Mouse (Mus musculus) small intestine, adult 2 months (tissue): ENCODE measurements around the gene Smpd4. TPM values are rescaled to one million over a fixed set of nuclear protein-coding genes. Genes with fewer than 3 reads are reported as not detected.

ENCODE experiments used
- H3K27ac ChIP-seq: fragments of 200-500 bp; 2 replicates; pipeline ENCODE4 v1.5.1; 2012; ENCODE audit warnings: low read depth, low read length, control low read depth, inconsistent platforms; ENCODE audit not compliant: insufficient read depth
- H3K27me3 ChIP-seq: fragments of 200-500 bp; 2 replicates; pipeline ENCODE4 v1.6.1; 2012; ENCODE audit warnings: mild to moderate bottlenecking, moderate library complexity, low read length, inconsistent platforms; ENCODE audit not compliant: control insufficient read depth, insufficient read depth
- H3K36me3 ChIP-seq: fragments of 200-500 bp; 2 replicates; pipeline ENCODE4 v1.6.1; 2012; ENCODE audit warnings: mild to moderate bottlenecking, low read length, control low read depth, inconsistent platforms; ENCODE audit not compliant: control insufficient read depth, insufficient read depth
- H3K4me1 ChIP-seq: fragments of 200-500 bp; 2 replicates; pipeline ENCODE4 v1.6.1; 2012; ENCODE audit warnings: low read length, inconsistent platforms, mixed read lengths; ENCODE audit not compliant: control insufficient read depth, insufficient read depth, insufficient read length
- H3K4me3 ChIP-seq: fragments of 200-500 bp; 2 replicates; pipeline ENCODE4 v1.5.1; 2012; ENCODE audit warnings: low read depth, mild to moderate bottlenecking, control low read depth, inconsistent platforms, low read length, moderate library complexity
- CTCF ChIP-seq: fragments of 200-500 bp; IDR thresholded peaks from 2 replicates; pipeline ENCODE4 v1.5.1; 2012; ENCODE audit warnings: low read depth, mild to moderate bottlenecking, control low read depth, inconsistent platforms, low read length, moderate library complexity, mixed read lengths; ENCODE audit not compliant: insufficient replicate concordance, insufficient read length; ENCODE audit errors: extremely low read depth
- POLR2A ChIP-seq: fragments of 200-500 bp; IDR thresholded peaks from 2 replicates; pipeline ENCODE4 v1.6.1; 2012; ENCODE audit warnings: low read depth, mild to moderate bottlenecking, control low read depth, inconsistent platforms, low read length, moderate library complexity
- WGBS: fragments of 180-500 bp; shearing (Covaris S2); methylation state at CpG from one replicate; pipeline ENCODE4 v1.1.7; 2018; 5-methylcytosine and 5-hydroxymethylcytosine counted together
- polyA plus RNA-seq: library from polyadenylated mRNA; depleted of rRNA; stranded (reverse); fragments of >200 nt; gene quantifications from 2 replicates; pipeline ENCODE4 v1.2.3, GENCODE M21; 2012; rRNA removed

The Smpd4 gene
- polyA plus RNA-seq, 1 experiment = 24.3 TPM

- no peak for TF ChIP-seq POLR2A
- TF ChIP-seq CTCF = no peak
- Histone ChIP-seq H3K4me1 (peaks cover 13% of the 10 kb centered on the region; the same call in 1 of the 2 replicates), H3K27me3 (no peaks in the 10 kb centered on the region), H3K36me3 (peaks cover 55% of the 10 kb centered on the region), H3K27ac (peak overlapping the region; percentile 46), H3K4me3 (no peak overlapping the region)
- WGBS = 29% methylated on average over 5 of the region's 5 CpGs
Measured at GRCm38 (mm10) chr16:17656212-17656871, 37.2 kb downstream of the Smpd4 start.

GRCm38 (mm10) chr16:17665568-17665967 is 46.4 kb downstream of the Smpd4 start:
- TF ChIP-seq POLR2A = no peak
- no peak for TF ChIP-seq CTCF
- H3K4me1 ChIP-seq = no peaks in the 10 kb centered on the region
- H3K27ac ChIP-seq = no peak overlapping the region
- no peaks in the 10 kb centered on the region for H3K27me3 ChIP-seq
- H3K36me3 ChIP-seq = peaks cover 63% of the 10 kb centered on the region
- H3K4me3 ChIP-seq = no peak overlapping the region

- H3K27me3 ChIP-seq = no peaks in the 10 kb centered on the region
- peaks cover 67% of the 10 kb centered on the region for H3K36me3 ChIP-seq
- H3K27ac ChIP-seq = no peak overlapping the region
- no peaks in the 10 kb centered on the region for H3K4me1 ChIP-seq
- no peak for TF ChIP-seq CTCF
- TF ChIP-seq POLR2A = no peak
- H3K4me3 ChIP-seq = no peak overlapping the region
Measured at GRCm38 (mm10) chr16:17669886-17670285, 50.7 kb downstream of the Smpd4 start.

Other genes with a start within 250 kb of the Smpd4 start
- 3.8 and 7.5 TPM in 2 replicates for gene Snap29, start 213.4 kb upstream of the Smpd4 start, polyA plus RNA-seq
- gene Pi4ka, start 213.0 kb upstream of the Smpd4 start, polyA plus RNA-seq = 19.2 and 56.9 TPM in 2 replicates
- 33.5 and 47.3 TPM in 2 replicates for gene Crkl, start 167.4 kb upstream of the Smpd4 start, polyA plus RNA-seq
- gene Aifm3, start 129.7 kb upstream of the Smpd4 start, polyA plus RNA-seq = 0.60 and 0.67 TPM in 2 replicates
- 130 and 197 TPM in 2 replicates for gene Lztr1, start 110.7 kb upstream of the Smpd4 start, polyA plus RNA-seq
- 43.1 and 88.8 TPM in 2 replicates for gene Thap7, start 88.2 kb upstream of the Smpd4 start, polyA plus RNA-seq
- 0.23 TPM in 1 of 2 replicates, not detected in the other for gene Lrrc74b, start 58.1 kb upstream of the Smpd4 start, polyA plus RNA-seq
- gene P2rx6, start 57.5 kb upstream of the Smpd4 start, polyA plus RNA-seq = 0.84 and 1.4 TPM in 2 replicates
- 13.5 and 13.7 TPM in 2 replicates for gene Slc7a4, start 36.1 kb upstream of the Smpd4 start, polyA plus RNA-seq
- gene Ccdc74a, start 27.1 kb downstream of the Smpd4 start, polyA plus RNA-seq = 0.39 and 0.76 TPM in 2 replicates
- 101 and 194 TPM in 2 replicates for gene Med15, start 113.5 kb downstream of the Smpd4 start, polyA plus RNA-seq
- gene Klhl22, start 140.3 kb downstream of the Smpd4 start, polyA plus RNA-seq = 34.8 and 60.9 TPM in 2 replicates
- 27.7 and 33.2 TPM in 2 replicates for gene Scarf2, start 177.9 kb downstream of the Smpd4 start, polyA plus RNA-seq
- not detected in 2 replicates for gene B830017H08Rik, start 213.8 kb downstream of the Smpd4 start, polyA plus RNA-seq
- 4.1 and 13.0 TPM in 2 replicates for gene Car15, start 219.0 kb downstream of the Smpd4 start, polyA plus RNA-seq